Mouse (Mus musculus) adrenal gland, postnatal 36 days (tissue): ENCODE results near the gene Mfsd6l. TPM values are rescaled to one million over a fixed set of nuclear protein-coding genes. Genes with fewer than 3 reads are reported as not detected.

Experiments
- DNase-seq, 2 experiments: peaks; one replicate each; pipeline ENCODE4 v3.0.0; 2021; ENCODE audit warnings: mixed read lengths in 1 of 2
- total RNA-seq, 2 experiments: library from RNA; stranded (reverse); gene quantifications; 2 replicates each; pipeline ENCODE4 v1.2.3; 2021

Mfsd6l gene
- total RNA-seq, 2 experiments from 2014 or later, result not detected

- DNase-seq, result peak in 1 of 2 experiments; percentile 5
Observed at GRCm38 (mm10) chr11:68602200-68602931, 46.4 kb downstream of the Mfsd6l start.

DNA sequence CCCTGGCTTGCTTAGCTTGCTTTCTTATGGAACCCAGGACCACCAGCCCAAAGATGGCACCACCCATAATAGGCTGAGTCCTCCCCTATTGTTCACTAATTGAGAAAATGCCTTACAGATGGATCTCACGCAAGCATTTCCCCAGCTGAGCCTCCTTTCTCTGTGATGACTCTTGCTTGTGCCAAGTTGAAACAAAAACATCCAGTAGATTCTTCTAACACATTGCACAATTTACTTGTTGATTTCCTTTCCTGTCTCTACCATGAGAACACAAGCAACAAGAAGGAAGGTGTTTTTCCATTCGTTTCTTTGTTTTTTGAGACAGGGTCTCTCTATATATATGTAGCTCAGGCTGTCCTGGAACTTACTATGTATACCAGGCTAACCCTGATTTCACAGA lies 51.1 kb downstream of the Mfsd6l start:
- DNase-seq, result no peak

Other genes with a start within 250 kb of the Mfsd6l start
- gene Ntn1, start 155.4 kb upstream of the Mfsd6l start, total RNA-seq, result 10 to 100 TPM; 10.3 TPM
- gene Pik3r5, start 124.1 kb upstream of the Mfsd6l start, total RNA-seq, result 1 to 10 TPM in 1 of 2 experiments, under 1 TPM in 1; 0.95 to 2.5 TPM
- 1 to 10 TPM; 2.3 to 3.7 TPM for gene Pik3r6, start 53.2 kb upstream of the Mfsd6l start, total RNA-seq
- gene Ccdc42, start 30.8 kb downstream of the Mfsd6l start, total RNA-seq, result not detected
- 10 to 100 TPM; 33.8 to 35.6 TPM for gene Myh10, start 135.4 kb downstream of the Mfsd6l start, total RNA-seq